Mouse (Mus musculus) bone marrow macrophage, adult 2 months (primary cell): ENCODE measurements around the gene Drc3. TPM values are rescaled to one million over a fixed set of nuclear protein-coding genes. Genes with fewer than 3 reads are reported as not detected.

ENCODE experiments used
- H3K27ac ChIP-seq: 2 replicates; pipeline ENCODE4 v1.5.1; 2012; ENCODE audit warnings: low read depth, low read length; ENCODE audit not compliant: insufficient read depth
- H3K4me1 ChIP-seq: 2 replicates; pipeline ENCODE4 v1.6.1; 2012; ENCODE audit warnings: low read length; ENCODE audit not compliant: control insufficient read depth, insufficient read depth
- H3K4me3 ChIP-seq: 2 replicates; pipeline ENCODE4 v1.5.1; 2012; ENCODE audit warnings: mild to moderate bottlenecking, low read length, moderate library complexity; ENCODE audit not compliant: insufficient read depth
- CTCF ChIP-seq: IDR thresholded peaks from 2 replicates; pipeline ENCODE4 v1.5.1; 2012; ENCODE audit warnings: low read depth, mild to moderate bottlenecking, low read length, moderate library complexity
- POLR2A ChIP-seq: IDR thresholded peaks from 2 replicates; pipeline ENCODE4 v1.6.1; 2012; ENCODE audit warnings: mild to moderate bottlenecking, low read depth, low read length, borderline replicate concordance
- polyA plus RNA-seq: library from polyadenylated mRNA; stranded (reverse); fragments of >200 nt; gene quantifications from 2 replicates; pipeline ENCODE4 v1.2.4, GENCODE M21; 2012; ENCODE audit not compliant: missing spikeins, insufficient read depth, insufficient read length

The Drc3 gene
- polyA plus RNA-seq, 1 experiment, result not detected

GRCm38 (mm10) chr11:60316250-60316649 is 36.9 kb upstream of the Drc3 start:
- Histone ChIP-seq H3K4me3 (no peak overlapping the region), H3K27ac (no peak overlapping the region), H3K4me1 (no peaks in the 10 kb centered on the region)
- TF ChIP-seq CTCF (no peak), POLR2A (no peak)

- Histone ChIP-seq H3K27ac (no peak overlapping the region), H3K4me1 (no peaks in the 10 kb centered on the region), H3K4me3 (no peak overlapping the region)
- TF ChIP-seq CTCF (no peak), POLR2A (no peak)
Measured at GRCm38 (mm10) chr11:60316883-60317282, 36.2 kb upstream of the Drc3 start.

DNA sequence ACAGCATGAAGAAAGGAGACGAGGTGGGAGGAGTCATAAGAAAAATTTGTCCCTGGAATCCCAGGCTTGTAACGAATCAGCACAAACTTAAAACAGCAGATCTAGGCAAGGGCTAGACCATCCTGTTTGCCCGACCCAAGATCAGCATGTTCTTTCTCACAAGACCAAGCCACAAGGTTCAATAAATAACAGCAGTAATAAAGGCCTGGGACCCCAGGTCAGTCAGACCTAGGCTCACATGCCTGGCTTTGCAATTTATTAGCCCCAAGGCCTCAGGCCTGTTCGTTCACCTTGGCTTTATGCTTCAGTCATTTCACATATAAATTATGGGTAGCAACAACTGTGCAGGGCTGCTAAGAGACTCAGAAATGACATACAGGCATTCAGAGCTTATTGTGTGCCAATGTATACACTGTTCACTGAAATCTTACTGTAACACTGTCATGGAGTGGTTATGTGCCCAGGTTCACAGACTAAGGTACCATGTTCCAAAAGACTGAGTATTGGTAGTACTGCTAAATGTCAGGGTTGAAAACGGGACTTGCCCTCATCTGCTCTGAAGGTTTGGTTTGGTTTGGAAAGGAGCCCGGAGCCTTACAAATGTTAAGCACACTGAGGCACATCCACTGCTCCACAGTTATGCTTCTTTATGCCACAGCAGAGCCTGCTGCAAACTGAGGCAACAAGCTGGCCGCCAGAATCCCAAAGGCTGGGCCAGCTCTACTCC is 35.6 kb upstream of the Drc3 start:
- no peak for TF ChIP-seq CTCF
- TF ChIP-seq POLR2A, result no peak
- H3K4me3 ChIP-seq, result no peak overlapping the region
- no peak overlapping the region for H3K27ac ChIP-seq
- H3K4me1 ChIP-seq, result no peaks in the 10 kb centered on the region

- H3K27ac ChIP-seq, result no peak overlapping the region
Measured at GRCm38 (mm10) chr11:60318716-60319115, 34.4 kb upstream of the Drc3 start.

DNA sequence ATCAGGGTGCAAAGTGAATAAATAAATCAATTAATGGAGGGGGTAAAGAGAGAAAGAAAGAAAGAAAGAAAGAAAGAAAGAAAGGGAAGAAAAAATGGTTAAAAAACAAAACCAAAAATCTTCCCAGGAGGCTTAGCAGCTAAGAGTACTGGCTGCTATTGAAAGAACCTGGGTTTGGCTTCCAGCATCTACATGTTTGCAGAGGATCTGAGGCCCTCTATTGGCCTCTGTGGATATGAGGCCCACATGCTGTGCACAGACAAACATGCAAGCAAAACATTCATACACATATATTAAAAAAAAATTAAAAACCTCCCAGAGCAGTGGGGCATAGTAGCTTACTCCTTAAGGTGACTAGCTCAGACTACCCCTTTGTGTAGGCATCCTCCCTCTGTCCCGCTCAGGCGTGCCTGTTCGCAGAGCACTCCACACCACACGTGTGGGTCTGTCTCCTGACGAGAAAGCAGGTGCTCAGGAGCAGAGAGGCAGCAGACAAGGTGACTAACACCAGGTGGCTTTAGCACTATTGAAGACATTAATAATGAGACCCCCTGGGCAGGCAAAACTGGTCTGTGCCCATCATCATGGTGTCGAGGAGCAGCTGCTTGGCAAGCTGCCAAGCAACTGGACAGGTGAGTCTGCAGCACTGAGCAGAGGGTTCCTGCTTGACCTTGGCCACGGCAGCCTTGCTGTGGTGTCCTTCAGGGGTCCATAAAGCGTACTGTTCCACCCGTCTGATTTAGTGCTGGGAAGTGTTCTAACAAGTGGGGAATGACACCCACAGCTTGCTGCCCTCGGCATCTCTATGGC is 33.7 kb upstream of the Drc3 start:
- H3K4me1 ChIP-seq, result peaks cover 4% of the 10 kb centered on the region
- no peak overlapping the region for H3K4me3 ChIP-seq
- no peak overlapping the region for H3K27ac ChIP-seq
- no peak for TF ChIP-seq POLR2A
- TF ChIP-seq CTCF, result no peak

More at GRCm38 (mm10) chr11:60318716-60319115, 34.4 kb upstream of the Drc3 start:
- no peak for TF ChIP-seq CTCF
- TF ChIP-seq POLR2A, result no peak
- Histone ChIP-seq H3K4me1 (peaks cover 2% of the 10 kb centered on the region), H3K4me3 (no peak overlapping the region)

DNA sequence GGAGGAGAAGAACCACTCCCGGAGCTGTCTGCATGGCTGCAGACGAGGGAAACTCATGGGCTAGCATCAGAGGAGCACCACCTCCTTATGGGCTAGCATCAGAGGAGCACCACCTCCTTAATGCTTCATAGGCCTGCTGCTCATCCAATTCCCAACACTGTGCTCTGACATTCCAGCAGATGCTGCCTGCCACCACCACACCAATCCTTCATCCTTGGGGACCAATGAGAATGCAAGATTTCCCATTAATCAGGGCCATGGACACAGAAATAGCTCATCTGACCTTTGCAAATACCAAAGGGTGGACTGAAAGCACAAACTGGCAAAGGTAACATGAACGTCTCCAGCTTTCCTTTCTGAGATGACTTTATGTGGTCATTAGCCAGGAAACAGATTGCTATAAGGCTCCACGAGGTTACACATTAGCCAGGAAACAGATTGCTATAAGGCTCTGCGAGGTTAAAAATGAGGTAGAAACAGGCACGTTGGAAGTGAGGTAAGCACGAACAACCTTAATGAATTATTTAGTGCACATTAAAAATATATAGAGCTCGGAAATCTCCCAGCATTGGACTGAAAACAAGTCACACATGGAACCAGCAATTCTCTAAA is 32.6 kb upstream of the Drc3 start:
- no peak overlapping the region for H3K4me3 ChIP-seq
- H3K27ac ChIP-seq, result no peak overlapping the region
- peaks cover 4% of the 10 kb centered on the region for H3K4me1 ChIP-seq
- TF ChIP-seq CTCF (no peak), POLR2A (no peak)

DNA sequence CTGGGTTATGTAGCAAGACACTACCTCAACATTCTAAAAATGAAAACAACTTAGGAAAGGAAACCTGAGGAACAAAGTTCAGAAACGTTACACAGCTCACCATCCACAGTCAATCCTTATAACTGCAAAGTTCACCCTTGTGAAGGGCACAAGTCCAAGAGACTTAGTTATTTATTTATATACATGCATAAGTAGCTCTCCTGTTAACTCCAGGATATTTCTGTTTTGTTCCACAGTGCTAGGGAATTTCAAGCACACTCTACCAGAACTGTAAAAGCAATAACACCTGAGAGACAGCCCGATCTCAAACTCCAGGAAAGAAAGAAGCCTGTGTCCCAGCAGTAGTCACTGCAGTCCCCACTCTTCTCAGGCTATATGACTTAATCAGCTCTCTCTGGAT is 31.7 kb upstream of the Drc3 start:
- peaks cover 4% of the 10 kb centered on the region for H3K4me1 ChIP-seq
- no peak for TF ChIP-seq POLR2A
- TF ChIP-seq CTCF, result no peak
- H3K4me3 ChIP-seq, result no peak overlapping the region
- H3K27ac ChIP-seq, result no peak overlapping the region

GRCm38 (mm10) chr11:60323731-60324130 is 29.4 kb upstream of the Drc3 start:
- Histone ChIP-seq H3K4me1 (peaks cover 4% of the 10 kb centered on the region), H3K27ac (no peak overlapping the region), H3K4me3 (no peak overlapping the region)
- TF ChIP-seq CTCF (no peak), POLR2A (no peak)

DNA sequence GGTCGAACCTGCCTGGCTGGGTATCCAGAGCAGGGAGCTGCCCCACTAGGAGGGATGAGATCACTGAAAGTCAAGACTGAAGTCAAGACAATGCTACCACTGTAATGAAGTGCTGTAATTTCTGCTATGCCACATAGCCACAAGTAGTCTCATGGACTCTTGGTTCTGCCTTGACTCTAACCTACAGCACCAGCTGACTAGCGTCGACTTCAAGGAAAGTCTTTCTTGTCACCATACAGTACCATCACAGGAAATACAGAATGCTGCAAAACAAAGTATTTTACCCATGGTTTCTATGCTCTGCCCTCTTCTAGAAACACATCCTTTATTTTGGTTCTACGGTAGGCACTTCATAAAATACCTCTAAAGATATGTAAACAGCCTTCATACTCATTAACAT is 22.6 kb upstream of the Drc3 start:
- TF ChIP-seq POLR2A (no peak), CTCF (no peak)
- no peak overlapping the region for H3K4me3 ChIP-seq
- no peak overlapping the region for H3K27ac ChIP-seq
- H3K4me1 ChIP-seq, result peaks cover 9% of the 10 kb centered on the region

GRCm38 (mm10) chr11:60333461-60333860 is 19.7 kb upstream of the Drc3 start:
- Histone ChIP-seq H3K4me3 (no peak overlapping the region), H3K4me1 (peaks cover 15% of the 10 kb centered on the region), H3K27ac (no peak overlapping the region)
- TF ChIP-seq CTCF (no peak), POLR2A (no peak)
